Mouse (Mus musculus): ENCODE measurements at regions not wholly inside any gene's neighbourhood (a gene's known extent, or its start where the extent isn't known, plus 50 kb on each side); places are given as distances from the start of the nearest gene placed in this dataset.

DNA sequence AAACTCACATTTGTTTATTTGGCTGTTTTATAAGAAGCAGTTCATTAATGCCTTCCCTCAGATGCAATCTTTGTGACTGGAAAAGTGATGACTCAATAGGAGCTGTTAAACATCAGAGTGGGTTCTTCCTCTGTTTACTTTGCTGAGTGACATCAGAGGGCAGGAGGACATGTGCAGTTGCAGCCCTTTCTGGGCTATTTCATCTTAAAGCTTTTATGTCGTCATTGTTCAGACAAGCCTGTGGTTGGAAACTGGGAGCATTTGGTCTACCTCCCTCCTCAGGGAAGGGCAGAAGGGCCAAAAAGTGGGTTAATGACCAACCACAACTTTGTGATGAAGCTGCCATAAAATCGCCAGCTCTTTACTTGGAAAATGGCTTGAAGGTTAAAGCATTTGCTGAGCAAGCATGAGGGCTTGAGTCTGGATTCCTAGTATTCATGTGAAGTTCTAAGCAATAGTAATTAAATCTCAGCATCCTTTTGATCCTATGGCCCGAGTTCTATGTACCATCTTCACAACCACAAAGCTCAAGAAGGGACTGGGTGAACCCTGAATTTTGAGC lies 103.8 kb upstream of the Igfbp3 start:
- Histone ChIP-seq H3K27me3 (ENCODE audit: control insufficient read depth, insufficient read depth, low read length) (no peaks in the 10 kb centered on the region), H3K27ac (no peak overlapping the region), H3K36me3 (ENCODE audit: control insufficient read depth, insufficient read depth, low read length) (no peaks in the 10 kb centered on the region), H3K4me1 (ENCODE audit: control insufficient read depth, insufficient read depth, low read length) (no peaks in the 10 kb centered on the region), H3K9ac (ENCODE audit: low read depth, low read length) (no peak overlapping the region), H3K4me3 (no peak overlapping the region), H3K79me2 (replicated peaks; ENCODE audit: control insufficient read depth, insufficient read depth, low read length) (no peaks in the 10 kb centered on the region)
- DNase-seq, result no peak
- intact Hi-C loops (cut with DNase I), result no loop called here
- WGBS, result 52% methylated on average over 3 of the region's 3 CpGs
- no peak for TF ChIP-seq POLR2A (IDR thresholded peaks at IDR 0.05; ENCODE audit: insufficient read depth, low read depth, low read length)
- TF ChIP-seq CTCF (IDR thresholded peaks at IDR 0.05), result no peak
- TF ChIP-seq EP300 (IDR thresholded peaks at IDR 0.05; ENCODE audit: insufficient read depth, low read depth, low read length), result no peak

DNA sequence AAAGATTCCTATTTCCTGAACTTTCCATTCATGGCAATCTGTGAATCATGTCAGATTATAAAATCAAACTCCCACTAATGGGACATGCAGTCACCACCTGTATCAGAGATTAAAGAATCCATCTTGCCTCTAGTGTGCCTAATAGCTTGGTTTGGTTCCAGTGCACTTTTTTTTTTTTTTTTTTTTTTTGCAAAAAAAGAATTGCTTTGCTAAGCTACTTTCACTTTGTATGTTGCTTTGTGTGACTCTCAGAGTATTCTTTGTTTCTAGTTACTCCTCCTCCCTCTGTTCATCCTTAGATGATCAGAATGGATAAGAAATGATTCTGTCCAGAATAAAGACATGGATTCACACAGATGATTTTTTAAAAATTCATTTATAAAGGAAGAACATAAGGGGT lies 82.5 kb upstream of the Igfbp3 start:
- no peaks in the 10 kb centered on the region for H3K79me2 ChIP-seq (replicated peaks; ENCODE audit: control insufficient read depth, insufficient read depth, low read length)
- H3K4me3 ChIP-seq, result no peak overlapping the region
- no peaks in the 10 kb centered on the region for H3K36me3 ChIP-seq (ENCODE audit: control insufficient read depth, insufficient read depth, low read length)
- DNase-seq, result no peak
- H3K4me1 ChIP-seq (ENCODE audit: control insufficient read depth, insufficient read depth, low read length), result no peaks in the 10 kb centered on the region
- no peaks in the 10 kb centered on the region for H3K27me3 ChIP-seq (ENCODE audit: control insufficient read depth, insufficient read depth, low read length)
- intact Hi-C loops (cut with DNase I), result no loop called here
- H3K27ac ChIP-seq, result no peak overlapping the region
- no peak overlapping the region for H3K9ac ChIP-seq (ENCODE audit: low read depth, low read length)
- TF ChIP-seq POLR2A (IDR thresholded peaks at IDR 0.05; ENCODE audit: insufficient read depth, low read depth, low read length) (no peak), EP300 (IDR thresholded peaks at IDR 0.05; ENCODE audit: insufficient read depth, low read depth, low read length) (no peak), CTCF (IDR thresholded peaks at IDR 0.05) (no peak)

DNA sequence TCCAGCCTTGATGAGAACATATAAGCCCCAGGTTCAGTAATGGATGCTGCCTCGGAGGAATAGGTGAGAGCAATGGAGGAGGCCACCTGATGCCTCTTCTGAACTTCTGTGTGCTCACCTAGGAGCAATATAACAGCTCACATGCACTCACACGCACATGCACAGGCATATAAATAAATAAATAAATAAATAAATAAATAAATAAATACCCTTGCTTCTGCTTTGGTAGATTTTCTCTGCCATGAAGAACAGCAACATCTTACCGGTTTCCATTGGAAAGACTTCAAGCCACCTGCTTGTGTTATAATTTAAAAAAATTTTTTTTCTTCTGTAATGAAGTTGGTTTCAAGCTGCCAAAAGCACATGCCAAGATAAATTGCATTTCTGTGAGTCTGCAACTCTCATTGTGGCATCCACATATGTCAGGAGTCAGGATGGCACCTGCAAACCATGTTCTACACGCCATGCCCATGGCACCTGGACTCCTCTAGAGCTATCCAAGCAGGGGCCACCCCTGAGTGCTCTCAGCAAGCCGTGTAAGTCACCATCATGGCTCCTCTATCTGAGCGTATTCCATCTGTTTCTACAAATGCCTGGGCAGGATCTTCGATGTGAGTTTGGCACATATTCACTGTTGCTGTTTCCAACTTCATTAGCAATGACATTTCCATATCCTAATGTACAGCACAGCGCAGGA lies 75.7 kb upstream of the Igfbp3 start:
- H3K36me3 ChIP-seq (ENCODE audit: control insufficient read depth, insufficient read depth, low read length), result no peaks in the 10 kb centered on the region
- TF ChIP-seq EP300 (IDR thresholded peaks at IDR 0.05; ENCODE audit: insufficient read depth, low read depth, low read length) (no peak), CTCF (IDR thresholded peaks at IDR 0.05) (no peak), POLR2A (IDR thresholded peaks at IDR 0.05; ENCODE audit: insufficient read depth, low read depth, low read length) (no peak)
- no peak for DNase-seq
- intact Hi-C loops (cut with DNase I), result no loop called here
- H3K27ac ChIP-seq, result no peak overlapping the region
- no peak overlapping the region for H3K9ac ChIP-seq (ENCODE audit: low read depth, low read length)
- WGBS, result 84% methylated on average over 8 of the region's 8 CpGs
- no peaks in the 10 kb centered on the region for H3K79me2 ChIP-seq (replicated peaks; ENCODE audit: control insufficient read depth, insufficient read depth, low read length)
- H3K4me1 ChIP-seq (ENCODE audit: control insufficient read depth, insufficient read depth, low read length), result no peaks in the 10 kb centered on the region
- H3K4me3 ChIP-seq, result no peak overlapping the region
- no peaks in the 10 kb centered on the region for H3K27me3 ChIP-seq (ENCODE audit: control insufficient read depth, insufficient read depth, low read length)

DNA sequence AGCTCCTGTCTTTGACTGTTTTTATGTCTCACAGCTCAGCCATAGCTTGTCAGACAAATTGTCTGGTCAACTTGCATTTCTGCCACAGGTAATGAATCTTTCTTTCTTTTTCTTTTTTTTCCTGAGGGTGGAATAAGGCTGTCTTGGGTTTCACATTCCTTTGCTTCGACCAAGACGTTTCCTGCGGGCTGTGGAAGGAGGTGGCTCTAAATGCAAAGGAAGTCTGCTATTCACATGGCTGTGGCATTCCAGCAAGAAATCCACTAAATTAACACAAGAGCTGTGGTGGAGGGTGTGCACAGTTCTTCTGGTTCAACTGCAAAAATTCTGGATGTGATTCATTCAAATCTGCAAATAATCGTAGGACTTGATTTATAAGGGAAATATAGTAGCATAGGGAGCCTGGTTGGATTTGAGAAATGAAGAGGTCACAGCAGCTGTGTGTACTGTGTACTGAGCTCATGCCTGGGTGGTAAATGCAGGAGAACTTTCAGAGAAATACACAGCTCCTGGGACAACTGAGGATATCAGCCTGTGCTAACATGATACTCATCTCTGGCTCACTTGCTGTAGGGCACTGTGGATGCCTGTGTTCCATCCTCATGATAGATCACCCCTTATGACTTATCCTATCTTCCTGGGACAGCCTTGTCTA lies 71.2 kb upstream of the Igfbp3 start:
- no peak overlapping the region for H3K27ac ChIP-seq
- intact Hi-C loops (cut with DNase I), result loop anchor here (5.0 kb wide), 1 partner anchor 282 kb away; no protein-coding TSS in a partner anchor
- no peak for DNase-seq
- H3K4me3 ChIP-seq, result no peak overlapping the region
- 35% methylated on average over 4 of the region's 4 CpGs for WGBS
- H3K9ac ChIP-seq (ENCODE audit: low read depth, low read length), result no peak overlapping the region
- H3K79me2 ChIP-seq (replicated peaks; ENCODE audit: control insufficient read depth, insufficient read depth, low read length), result no peaks in the 10 kb centered on the region
- H3K4me1 ChIP-seq (ENCODE audit: control insufficient read depth, insufficient read depth, low read length), result no peaks in the 10 kb centered on the region
- no peaks in the 10 kb centered on the region for H3K27me3 ChIP-seq (ENCODE audit: control insufficient read depth, insufficient read depth, low read length)
- no peak for TF ChIP-seq EP300 (IDR thresholded peaks at IDR 0.05; ENCODE audit: insufficient read depth, low read depth, low read length)
- TF ChIP-seq POLR2A (IDR thresholded peaks at IDR 0.05; ENCODE audit: insufficient read depth, low read depth, low read length), result no peak
- no peak for TF ChIP-seq CTCF (IDR thresholded peaks at IDR 0.05)
- H3K36me3 ChIP-seq (ENCODE audit: control insufficient read depth, insufficient read depth, low read length), result no peaks in the 10 kb centered on the region

DNA sequence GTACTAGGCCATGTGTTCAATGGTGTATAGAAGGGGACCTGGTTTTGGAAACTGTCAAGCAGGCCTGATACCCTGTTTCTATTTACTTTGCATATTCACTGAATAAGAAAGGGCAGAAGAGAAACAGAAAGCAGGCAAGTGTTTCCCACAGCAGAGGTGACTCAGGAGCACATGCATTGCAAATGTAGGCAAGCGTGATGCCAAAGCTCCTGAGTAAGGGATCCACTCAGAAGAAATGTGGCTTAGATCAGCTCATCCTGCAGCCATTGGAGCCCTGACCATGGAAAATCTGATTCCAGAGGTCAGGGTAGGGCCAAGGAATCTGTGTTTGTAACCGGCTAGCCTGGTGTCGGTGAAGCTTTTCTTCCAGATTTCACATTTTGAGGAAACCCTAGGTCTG lies 69.3 kb upstream of the Igfbp3 start:
- Histone ChIP-seq H3K9ac (ENCODE audit: low read depth, low read length) (no peak overlapping the region), H3K27ac (no peak overlapping the region), H3K4me1 (ENCODE audit: control insufficient read depth, insufficient read depth, low read length) (no peaks in the 10 kb centered on the region), H3K4me3 (no peak overlapping the region), H3K36me3 (ENCODE audit: control insufficient read depth, insufficient read depth, low read length) (no peaks in the 10 kb centered on the region), H3K27me3 (ENCODE audit: control insufficient read depth, insufficient read depth, low read length) (no peaks in the 10 kb centered on the region), H3K79me2 (replicated peaks; ENCODE audit: control insufficient read depth, insufficient read depth, low read length) (no peaks in the 10 kb centered on the region)
- intact Hi-C loops (cut with DNase I), result loop anchor here (5.0 kb wide), 1 partner anchor 284 kb away; no protein-coding TSS in a partner anchor
- WGBS, result 89% methylated on average over 3 of the region's 3 CpGs
- DNase-seq, result no peak
- TF ChIP-seq POLR2A (IDR thresholded peaks at IDR 0.05; ENCODE audit: insufficient read depth, low read depth, low read length) (no peak), CTCF (IDR thresholded peaks at IDR 0.05) (no peak), EP300 (IDR thresholded peaks at IDR 0.05; ENCODE audit: insufficient read depth, low read depth, low read length) (no peak)

DNA sequence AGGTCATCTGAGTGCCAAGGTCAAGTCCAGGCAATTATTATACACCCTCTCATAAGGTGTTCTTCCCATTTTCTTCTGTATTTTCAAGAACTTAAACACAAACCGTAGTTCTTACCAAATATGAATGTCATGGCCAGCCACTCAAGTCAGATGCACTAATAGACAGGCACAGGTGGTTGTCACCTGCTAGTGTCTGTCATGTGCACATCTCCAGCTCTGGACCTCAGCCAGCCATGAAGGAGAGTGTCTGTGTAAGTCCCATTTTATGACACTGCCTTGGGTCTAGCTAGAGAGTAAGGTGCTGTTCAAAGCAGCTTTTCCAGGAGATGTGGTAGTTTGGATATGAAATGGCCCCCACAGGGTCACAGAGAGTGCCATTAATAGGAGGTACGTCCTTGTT lies 68.5 kb upstream of the Igfbp3 start:
- H3K4me1 ChIP-seq (ENCODE audit: control insufficient read depth, insufficient read depth, low read length), result no peaks in the 10 kb centered on the region
- no peak for DNase-seq
- no peak overlapping the region for H3K4me3 ChIP-seq
- H3K9ac ChIP-seq (ENCODE audit: low read depth, low read length), result no peak overlapping the region
- no peaks in the 10 kb centered on the region for H3K36me3 ChIP-seq (ENCODE audit: control insufficient read depth, insufficient read depth, low read length)
- WGBS, result 85% methylated on average over 2 of the region's 2 CpGs
- intact Hi-C loops (cut with DNase I), result loop anchor here (5.0 kb wide), 1 partner anchor 285 kb away; no protein-coding TSS in a partner anchor
- TF ChIP-seq EP300 (IDR thresholded peaks at IDR 0.05; ENCODE audit: insufficient read depth, low read depth, low read length) (no peak), POLR2A (IDR thresholded peaks at IDR 0.05; ENCODE audit: insufficient read depth, low read depth, low read length) (no peak), CTCF (IDR thresholded peaks at IDR 0.05) (no peak)
- no peak overlapping the region for H3K27ac ChIP-seq
- H3K27me3 ChIP-seq (ENCODE audit: control insufficient read depth, insufficient read depth, low read length), result no peaks in the 10 kb centered on the region
- H3K79me2 ChIP-seq (replicated peaks; ENCODE audit: control insufficient read depth, insufficient read depth, low read length), result no peaks in the 10 kb centered on the region

All from heart, adult 2 months (tissue).